Mouse (Mus musculus) intestine, embryonic 14.5 days (tissue): ENCODE results near the gene Cfap221. TPM values are rescaled to one million over a fixed set of nuclear protein-coding genes. Genes with fewer than 3 reads are reported as not detected.

Experiments used
- ATAC-seq: fragments of 200-750 bp; cut with Nextera tagmentation; replicated peaks from 2 replicates; pipeline ENCODE4 v1.8.0; 2017; ENCODE audit warnings: low read depth, moderate number of reproducible peaks, moderate TSS enrichment, moderate library complexity; ENCODE audit not compliant: low FRiP score, low TSS enrichment
- DNase-seq: peaks from one replicate; pipeline ENCODE4 v3.0.0-alpha.2; 2018; ENCODE audit warnings: low spot score
- H3K27ac ChIP-seq: fragments of 300-500 bp; sonication (generic); 2 replicates; pipeline ENCODE4 v1.5.1; 2014; ENCODE audit warnings: low read depth, mild to moderate bottlenecking, control low read depth
- H3K27me3 ChIP-seq: fragments of 300-500 bp; sonication (generic); replicated peaks from 2 replicates; pipeline ENCODE4 v1.6.1; 2014; ENCODE audit warnings: low read length, control low read depth; ENCODE audit not compliant: control insufficient read depth, insufficient read depth
- H3K36me3 ChIP-seq: fragments of 300-500 bp; sonication (generic); 2 replicates; pipeline ENCODE4 v1.6.1; 2014; ENCODE audit warnings: low read length, control low read depth; ENCODE audit not compliant: control insufficient read depth, insufficient read depth
- H3K4me1 ChIP-seq: fragments of 300-500 bp; sonication (generic); replicated peaks from 2 replicates; pipeline ENCODE4 v1.6.1; 2014; ENCODE audit warnings: low read length, control low read depth, mixed read lengths; ENCODE audit not compliant: control insufficient read depth, insufficient read depth
- H3K4me2 ChIP-seq: fragments of 300-500 bp; sonication (generic); 2 replicates; pipeline ENCODE4 v1.6.1; 2014; ENCODE audit warnings: low read length
- H3K4me3 ChIP-seq: fragments of 300-500 bp; sonication (generic); 2 replicates; pipeline ENCODE4 v1.5.1; 2014; ENCODE audit warnings: low read depth, low read length, control low read depth, mixed read lengths
- H3K9ac ChIP-seq: fragments of 300-500 bp; sonication (generic); 2 replicates; pipeline ENCODE4 v1.6.1; 2014; ENCODE audit warnings: mild to moderate bottlenecking, low read length
- H3K9me3 ChIP-seq: fragments of 300-500 bp; sonication (generic); 2 replicates; pipeline ENCODE4 v1.6.1; 2016; ENCODE audit warnings: low read length, control low read depth; ENCODE audit not compliant: control insufficient read depth
- WGBS: fragments of 180-500 bp; shearing (Covaris S2); extraction: QIAGEN DNeasy Blood & Tissue Kit; methylation state at CpG from one replicate; pipeline ENCODE4 v1.1.7; 2014; 5-methylcytosine and 5-hydroxymethylcytosine counted together
- polyA plus RNA-seq: library from polyadenylated mRNA; unstranded; fragments of >200 nt; fragmentation: Nextera tagmentation; extraction: Ambion mirVana; gene quantifications from 2 replicates; pipeline ENCODE4 v1.2.1, GENCODE M21; 2014

Gene Cfap221
- polyA plus RNA-seq, 1 experiment from 2014 or later, result 0.18 TPM

DNA sequence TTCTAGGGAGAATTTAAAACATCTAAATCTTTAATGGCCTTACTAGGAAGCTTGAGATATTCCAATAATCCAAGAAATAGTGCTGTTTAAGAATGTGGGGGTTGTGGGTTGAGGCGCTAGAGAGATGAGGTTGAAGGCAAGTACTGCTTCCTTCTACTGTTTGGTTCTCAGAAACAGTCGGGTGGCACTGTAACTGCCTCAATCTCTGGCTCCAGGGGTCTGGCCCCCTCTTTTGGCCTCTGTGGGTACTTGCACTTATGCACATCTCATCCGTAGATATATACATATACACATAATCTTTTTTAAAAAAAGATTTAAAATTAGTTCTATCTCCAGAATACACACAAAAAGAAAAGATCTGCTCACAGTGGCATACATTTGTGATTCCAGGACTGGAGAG is 21.9 kb upstream of the Cfap221 start:
- no peaks in the 10 kb centered on the region for H3K27me3 ChIP-seq
- no peaks in the 10 kb centered on the region for H3K9me3 ChIP-seq
- 64% methylated on average over 3 of the region's 3 CpGs for WGBS
- H3K9ac ChIP-seq, result no peak overlapping the region
- H3K27ac ChIP-seq, result no peak overlapping the region
- H3K4me2 ChIP-seq, result no peak overlapping the region
- H3K4me3 ChIP-seq, result no peak overlapping the region
- ATAC-seq (no peak), DNase-seq (no peak)
- no peaks in the 10 kb centered on the region for H3K4me1 ChIP-seq
- H3K36me3 ChIP-seq, result no peaks in the 10 kb centered on the region

- WGBS, result 81% methylated on average over 2 of the region's 2 CpGs
- Histone ChIP-seq H3K4me3 (no peak overlapping the region), H3K27me3 (no peaks in the 10 kb centered on the region), H3K27ac (no peak overlapping the region), H3K9ac (no peak overlapping the region), H3K9me3 (no peaks in the 10 kb centered on the region), H3K4me2 (no peak overlapping the region), H3K36me3 (no peaks in the 10 kb centered on the region), H3K4me1 (no peaks in the 10 kb centered on the region)
- ATAC-seq (no peak), DNase-seq (no peak)
Observed at GRCm38 (mm10) chr1:120016240-120016639, 19.2 kb upstream of the Cfap221 start.

DNA sequence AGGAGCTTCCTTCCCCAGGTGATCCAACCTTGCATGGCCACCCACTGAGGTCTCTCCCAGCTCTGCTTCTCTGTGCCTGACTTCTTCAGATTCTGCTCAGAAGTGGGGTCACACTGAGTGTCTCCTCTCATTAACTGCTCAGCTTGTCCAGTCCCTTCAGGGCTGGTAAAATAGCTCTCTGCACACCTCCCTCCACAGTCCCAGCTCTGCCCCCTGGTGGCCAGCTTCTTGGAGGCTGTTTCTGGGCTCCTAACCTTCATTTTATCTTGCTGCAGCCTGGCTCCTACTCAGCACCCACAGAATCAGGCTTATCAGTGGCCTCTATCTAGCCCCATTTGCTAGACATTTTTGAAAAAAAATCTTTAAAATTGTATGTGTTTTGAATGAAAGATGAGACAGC is 16.1 kb upstream of the Cfap221 start:
- H3K9me3 ChIP-seq, result no peaks in the 10 kb centered on the region
- H3K27ac ChIP-seq, result no peak overlapping the region
- H3K4me3 ChIP-seq, result no peak overlapping the region
- no peaks in the 10 kb centered on the region for H3K4me1 ChIP-seq
- H3K9ac ChIP-seq, result no peak overlapping the region
- ATAC-seq, result no peak
- DNase-seq, result peak; percentile 85
- H3K27me3 ChIP-seq, result 0 out of 2 replicates have a peak, but pooled peaks cover under 1% of the 10 kb centered on the region
- no peak overlapping the region for H3K4me2 ChIP-seq
- H3K36me3 ChIP-seq, result no peaks in the 10 kb centered on the region

DNA sequence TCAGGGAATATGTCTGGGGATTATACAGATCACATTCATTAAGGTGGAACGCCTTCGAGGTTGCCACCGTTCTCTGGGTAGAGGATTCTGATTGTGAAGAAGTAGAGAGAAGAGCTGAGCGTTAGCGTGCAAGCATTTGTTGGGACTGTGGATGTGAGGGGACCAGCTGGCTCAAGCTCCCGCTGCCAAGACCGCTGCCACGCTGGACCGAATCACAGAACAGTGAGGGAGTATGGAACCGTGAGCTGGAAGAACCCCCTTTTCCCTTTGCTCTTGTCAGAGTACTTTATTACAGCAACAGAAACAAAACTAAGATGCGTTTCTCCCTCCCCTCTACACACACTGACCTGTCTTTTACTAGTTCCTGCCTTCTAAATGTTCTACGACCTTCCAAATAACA is 15.6 kb upstream of the Cfap221 start:
- H3K9ac ChIP-seq, result no peak overlapping the region
- H3K27ac ChIP-seq, result no peak overlapping the region
- H3K4me3 ChIP-seq, result no peak overlapping the region
- H3K36me3 ChIP-seq, result no peaks in the 10 kb centered on the region
- 0 out of 2 replicates have a peak, but pooled peaks cover 4% of the 10 kb centered on the region for H3K27me3 ChIP-seq
- H3K4me2 ChIP-seq, result no peak overlapping the region
- no peaks in the 10 kb centered on the region for H3K4me1 ChIP-seq
- no peaks in the 10 kb centered on the region for H3K9me3 ChIP-seq
- WGBS, result 88% methylated on average over 12 of the region's 12 CpGs
- DNase-seq, result no peak
- ATAC-seq, result no peak

- Histone ChIP-seq H3K4me1 (0 out of 2 replicates have a peak, but pooled peaks cover 4% of the 10 kb centered on the region), H3K4me3 (peak overlapping the region; percentile 40; the same call in 1 of the 2 replicates), H3K9me3 (no peaks in the 10 kb centered on the region), H3K9ac (no peak overlapping the region), H3K27me3 (0 out of 2 replicates have a peak, but pooled peaks cover 14% of the 10 kb centered on the region), H3K4me2 (peak overlapping the region; percentile 66), H3K27ac (no peak overlapping the region), H3K36me3 (no peaks in the 10 kb centered on the region)
- ATAC-seq (no peak), DNase-seq (no peak)
- WGBS, result 36% methylated on average over 11 of the region's 11 CpGs
Observed at GRCm38 (mm10) chr1:120007851-120008588, 11.0 kb upstream of the Cfap221 start.

GRCm38 (mm10) chr1:120006844-120007790 is 10.1 kb upstream of the Cfap221 start, which contains the start of gene Sctr:
Sctr (plus strand) TSS chr1:120006894.
- peak within 1 kb of the TSS; percentile 40 for H3K4me3 ChIP-seq
- H3K4me2 ChIP-seq, result peak within 1 kb of the TSS; percentile 66
- peak; percentile 80 for ATAC-seq
- 0 out of 2 replicates have a peak, but pooled peaks cover 4% of the 10 kb centered on the region for H3K4me1 ChIP-seq
- peak within 1 kb of the TSS; percentile 41 for H3K9ac ChIP-seq
- 1% methylated on average over 39 of the region's 39 CpGs for WGBS
- no peaks in the 10 kb centered on the region for H3K9me3 ChIP-seq
- peak; percentile 61 for DNase-seq
- 0 out of 2 replicates have a peak, but pooled peaks cover 14% of the 10 kb centered on the region for H3K27me3 ChIP-seq
- H3K36me3 ChIP-seq, result no peaks in the 10 kb centered on the region
- no peak within 1 kb of the TSS for H3K27ac ChIP-seq

- Histone ChIP-seq H3K4me3 (peak overlapping the region; percentile 52), H3K27ac (no peak overlapping the region), H3K4me2 (peak overlapping the region; percentile 70), H3K27me3 (no peaks in the 10 kb centered on the region), H3K9ac (no peak overlapping the region), H3K4me1 (no peaks in the 10 kb centered on the region; the same call in 1 of the 2 replicates), H3K9me3 (no peaks in the 10 kb centered on the region), H3K36me3 (no peaks in the 10 kb centered on the region)
- 25% methylated on average over 5 of the region's 5 CpGs for WGBS
- ATAC-seq, result peak; percentile 74
- DNase-seq, result peak; percentile 61
Observed at GRCm38 (mm10) chr1:119997644-119998043, 610 bp upstream of the Cfap221 start.

GRCm38 (mm10) chr1:119986555-119986954 is 10.5 kb downstream of the Cfap221 start:
- Histone ChIP-seq H3K4me2 (no peak overlapping the region), H3K4me3 (no peak overlapping the region), H3K27me3 (no peaks in the 10 kb centered on the region), H3K36me3 (no peaks in the 10 kb centered on the region), H3K4me1 (no peaks in the 10 kb centered on the region), H3K27ac (no peak overlapping the region), H3K9ac (no peak overlapping the region), H3K9me3 (no peaks in the 10 kb centered on the region)
- no peak for ATAC-seq
- DNase-seq, result no peak
- 82% methylated on average over 5 of the region's 5 CpGs for WGBS
